Mouse (Mus musculus): ENCODE measurements around the gene Orc5. TPM values are rescaled to one million over a fixed set of nuclear protein-coding genes. Genes with fewer than 3 reads are reported as not detected.

Gene Orc5
- polyA plus RNA-seq, 2 experiments, result 12.8 to 55.8 TPM

GRCm38 (mm10) chr5:22552233-22552765 is 2.1 kb upstream of the Orc5 start:
- Histone ChIP-seq H3K4me2 (ENCODE audit: low read depth) (no peak overlapping the region), H3K27me3 (ENCODE audit: control insufficient read depth, insufficient read depth, low read length) (no peaks in the 10 kb centered on the region), H3K4me3 (ENCODE audit: insufficient read depth in 1 of 2, low read depth in 2 of 2, low read length in 2 of 2) (no peak overlapping the region), H3K9ac (replicated peaks) (no peak overlapping the region), H3K9me3 (ENCODE audit: control insufficient read depth, low read length) (peaks cover 4% of the 10 kb centered on the region; the same call in 1 of the 2 replicates), H3K27ac (no peak overlapping the region), H3K4me1 (replicated peaks; ENCODE audit: control insufficient read depth in 2 of 2, insufficient read depth in 2 of 2, low read length in 1 of 2) (peaks cover 23 to 27% of the 10 kb centered on the region in 2 experiments), H3K36me3 (replicated peaks; ENCODE audit: control insufficient read depth, insufficient read depth, low read depth) (peaks cover 5% of the 10 kb centered on the region)
- ATAC-seq (ENCODE audit: insufficient read depth) (no peak), DNase-seq (ENCODE audit: low read depth in 3 of 3, low spot score in 3 of 3) (no peak)
- WGBS (ENCODE audit: insufficient replicate concordance), result 92% methylated on average over 14 of the region's 14 CpGs
- TF ChIP-seq CTCF (IDR thresholded peaks at IDR 0.05; ENCODE audit: low read depth) (no peak), EP300 (IDR thresholded peaks at IDR 0.05; ENCODE audit: low read depth) (no peak)

DNA sequence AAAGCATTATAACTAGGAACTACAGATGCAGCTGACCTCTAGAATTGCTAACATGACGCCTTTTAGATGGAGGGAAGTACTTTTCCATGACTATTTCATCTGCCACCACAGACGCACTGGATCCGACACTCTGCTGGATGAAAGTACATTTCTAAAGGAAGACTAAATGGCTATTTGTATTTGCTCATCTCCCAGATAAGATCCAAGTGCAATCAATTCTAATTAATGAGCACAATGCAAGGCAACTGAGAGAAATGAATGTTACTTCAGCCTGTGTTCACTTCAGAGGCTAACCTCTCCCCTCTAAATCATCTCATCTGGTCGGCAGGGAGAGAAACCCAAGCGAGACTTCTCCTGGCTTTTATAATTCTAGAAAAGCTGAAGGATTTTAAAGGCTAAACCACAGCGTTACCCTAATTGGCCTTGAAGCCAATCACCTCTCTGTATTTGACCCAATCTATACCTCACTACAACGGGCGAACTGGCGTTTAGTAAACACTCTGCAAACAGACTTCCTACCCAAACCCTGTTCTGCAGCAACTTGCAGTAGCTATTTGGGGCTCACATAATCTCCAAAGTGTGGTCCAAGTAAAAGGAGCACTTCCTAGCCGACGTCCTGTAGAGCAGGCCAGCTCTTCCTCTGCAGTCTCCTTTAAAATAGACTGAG is 730 bp downstream of the Orc5 start:
- peak overlapping the region; percentile 93 for H3K9ac ChIP-seq (replicated peaks)
- 2% methylated on average over 11 of the region's 11 CpGs for WGBS (ENCODE audit: insufficient replicate concordance)
- DNase-seq (ENCODE audit: low read depth in 3 of 3, low spot score in 3 of 3) (no peak), ATAC-seq (ENCODE audit: insufficient read depth) (peak; percentile 19)
- TF ChIP-seq EP300 (IDR thresholded peaks at IDR 0.05; ENCODE audit: low read depth), result no peak
- TF ChIP-seq CTCF (IDR thresholded peaks at IDR 0.05; ENCODE audit: low read depth), result no peak
- H3K27me3 ChIP-seq (ENCODE audit: control insufficient read depth, insufficient read depth, low read length), result no peaks in the 10 kb centered on the region
- peak overlapping the region; percentile 92 to 97 for H3K4me3 ChIP-seq (ENCODE audit: insufficient read depth in 1 of 2, low read depth in 2 of 2, low read length in 2 of 2)
- peaks cover 4% of the 10 kb centered on the region; the same call in 1 of the 2 replicates for H3K9me3 ChIP-seq (ENCODE audit: control insufficient read depth, low read length)
- H3K27ac ChIP-seq, result peak overlapping the region; percentile 89
- peak overlapping the region; percentile 83 for H3K4me2 ChIP-seq (ENCODE audit: low read depth)
- H3K4me1 ChIP-seq (replicated peaks; ENCODE audit: control insufficient read depth in 2 of 2, insufficient read depth in 2 of 2, low read length in 1 of 2), result peaks cover 36 to 38% of the 10 kb centered on the region in 2 experiments
- peaks cover 23% of the 10 kb centered on the region for H3K36me3 ChIP-seq (replicated peaks; ENCODE audit: control insufficient read depth, insufficient read depth, low read depth)

GRCm38 (mm10) chr5:22548556-22549161 is 1.6 kb downstream of the Orc5 start:
- TF ChIP-seq EP300 (IDR thresholded peaks at IDR 0.05; ENCODE audit: low read depth) (no peak), CTCF (IDR thresholded peaks at IDR 0.05; ENCODE audit: low read depth) (no peak)
- DNase-seq (ENCODE audit: low read depth in 3 of 3, low spot score in 3 of 3) (no peak), ATAC-seq (ENCODE audit: insufficient read depth) (no peak)
- Histone ChIP-seq H3K4me1 (replicated peaks; ENCODE audit: control insufficient read depth in 2 of 2, insufficient read depth in 2 of 2, low read length in 1 of 2) (peaks cover 39 to 43% of the 10 kb centered on the region in 2 experiments), H3K4me3 (ENCODE audit: insufficient read depth in 1 of 2, low read depth in 2 of 2, low read length in 2 of 2) (peak overlapping the region; percentile 53 to 92), H3K4me2 (ENCODE audit: low read depth) (peak overlapping the region; percentile 83), H3K9me3 (ENCODE audit: control insufficient read depth, low read length) (no peaks in the 10 kb centered on the region), H3K9ac (replicated peaks) (peak overlapping the region; percentile 93), H3K27ac (peak overlapping the region; percentile 14), H3K36me3 (replicated peaks; ENCODE audit: control insufficient read depth, insufficient read depth, low read depth) (peaks cover 29% of the 10 kb centered on the region), H3K27me3 (ENCODE audit: control insufficient read depth, insufficient read depth, low read length) (no peaks in the 10 kb centered on the region)
- 41% methylated on average over 6 of the region's 6 CpGs for WGBS (ENCODE audit: insufficient replicate concordance)

DNA sequence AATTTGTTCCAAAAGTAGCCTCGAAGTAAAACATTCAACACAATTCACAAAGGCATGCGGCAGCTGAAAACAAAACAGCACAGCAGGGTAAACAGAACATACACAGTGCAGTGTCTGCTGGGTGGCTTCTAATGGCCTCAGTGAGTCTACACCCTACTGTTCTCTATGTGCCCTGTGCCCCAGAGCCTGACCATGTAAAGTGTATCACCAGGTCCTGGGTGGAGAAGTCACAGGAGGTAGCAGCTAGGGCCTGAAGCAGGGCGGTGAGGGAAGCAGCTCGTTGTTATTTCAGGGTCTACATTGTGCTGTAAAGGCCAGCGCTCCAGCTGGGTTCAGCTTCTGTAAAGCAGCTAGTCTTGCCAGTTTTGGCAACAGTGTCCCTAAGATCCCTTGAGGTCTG is 3.7 kb downstream of the Orc5 start:
- WGBS (ENCODE audit: insufficient replicate concordance), result 79% methylated on average over 5 of the region's 5 CpGs
- H3K36me3 ChIP-seq (replicated peaks; ENCODE audit: control insufficient read depth, insufficient read depth, low read depth), result peaks cover 37% of the 10 kb centered on the region
- H3K27ac ChIP-seq, result peak overlapping the region; percentile 87

DNA sequence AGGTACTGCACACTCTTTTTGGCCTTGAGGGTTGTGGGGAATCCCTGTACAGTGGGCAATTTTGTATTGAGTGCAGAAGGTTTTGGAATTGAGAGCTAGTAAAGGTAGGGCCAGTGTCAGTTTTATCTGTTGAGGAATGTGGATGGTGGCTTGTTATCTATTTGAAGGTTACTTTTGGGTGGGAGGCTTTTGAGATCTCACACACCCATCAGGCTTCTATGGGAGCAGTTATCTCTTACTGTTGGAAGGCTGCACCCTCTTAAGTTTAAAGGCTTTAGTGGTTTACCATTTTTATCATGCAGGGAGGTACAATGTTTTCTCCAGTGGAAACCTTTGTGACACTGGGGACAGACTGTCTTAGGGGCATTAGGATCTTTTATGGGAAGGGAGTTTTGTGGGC is 4.9 kb downstream of the Orc5 start:
- Histone ChIP-seq H3K36me3 (replicated peaks; ENCODE audit: control insufficient read depth, insufficient read depth, low read depth) (peaks cover 50% of the 10 kb centered on the region), H3K4me1 (replicated peaks; ENCODE audit: control insufficient read depth in 2 of 2, insufficient read depth in 2 of 2, low read length in 1 of 2) (peaks cover 40 to 41% of the 10 kb centered on the region in 2 experiments), H3K4me3 (ENCODE audit: insufficient read depth in 1 of 2, low read depth in 2 of 2, low read length in 2 of 2) (peak overlapping the region in 1 of 2 experiments; percentile 27; a peak in 2 of 4 replicates), H3K27me3 (ENCODE audit: control insufficient read depth, insufficient read depth, low read length) (no peaks in the 10 kb centered on the region), H3K9ac (replicated peaks) (peak overlapping the region; percentile 53), H3K9me3 (ENCODE audit: control insufficient read depth, low read length) (no peaks in the 10 kb centered on the region), H3K4me2 (ENCODE audit: low read depth) (peak overlapping the region; percentile 66), H3K27ac (peak overlapping the region; percentile 89)
- TF ChIP-seq CTCF (IDR thresholded peaks at IDR 0.05; ENCODE audit: low read depth), result no peak
- TF ChIP-seq EP300 (IDR thresholded peaks at IDR 0.05; ENCODE audit: low read depth), result peak; percentile 77
- peak; percentile 56 to 63 (median 61) for DNase-seq (ENCODE audit: low read depth in 3 of 3, low spot score in 3 of 3)
- peak; percentile 74 for ATAC-seq (ENCODE audit: insufficient read depth)

More for the DNA sequence above, 3.7 kb downstream of the Orc5 start:
- Histone ChIP-seq H3K27me3 (ENCODE audit: control insufficient read depth, insufficient read depth, low read length) (no peaks in the 10 kb centered on the region), H3K4me2 (ENCODE audit: low read depth) (peak overlapping the region; percentile 66), H3K4me3 (ENCODE audit: insufficient read depth in 1 of 2, low read depth in 2 of 2, low read length in 2 of 2) (peak overlapping the region; percentile 10 to 11; a peak in 2 of 4 replicates), H3K9ac (replicated peaks) (peak overlapping the region; percentile 47), H3K9me3 (ENCODE audit: control insufficient read depth, low read length) (no peaks in the 10 kb centered on the region), H3K4me1 (replicated peaks; ENCODE audit: control insufficient read depth in 2 of 2, insufficient read depth in 2 of 2, low read length in 1 of 2) (peaks cover 43 to 48% of the 10 kb centered on the region in 2 experiments)
- TF ChIP-seq EP300 (IDR thresholded peaks at IDR 0.05; ENCODE audit: low read depth), result no peak
- no peak for TF ChIP-seq CTCF (IDR thresholded peaks at IDR 0.05; ENCODE audit: low read depth)
- DNase-seq (ENCODE audit: low read depth in 3 of 3, low spot score in 3 of 3) (no peak), ATAC-seq (ENCODE audit: insufficient read depth) (no peak)
